Mouse (Mus musculus): Measurements from ENCODE around the gene Fip1l1.

Gene Fip1l1

DNA sequence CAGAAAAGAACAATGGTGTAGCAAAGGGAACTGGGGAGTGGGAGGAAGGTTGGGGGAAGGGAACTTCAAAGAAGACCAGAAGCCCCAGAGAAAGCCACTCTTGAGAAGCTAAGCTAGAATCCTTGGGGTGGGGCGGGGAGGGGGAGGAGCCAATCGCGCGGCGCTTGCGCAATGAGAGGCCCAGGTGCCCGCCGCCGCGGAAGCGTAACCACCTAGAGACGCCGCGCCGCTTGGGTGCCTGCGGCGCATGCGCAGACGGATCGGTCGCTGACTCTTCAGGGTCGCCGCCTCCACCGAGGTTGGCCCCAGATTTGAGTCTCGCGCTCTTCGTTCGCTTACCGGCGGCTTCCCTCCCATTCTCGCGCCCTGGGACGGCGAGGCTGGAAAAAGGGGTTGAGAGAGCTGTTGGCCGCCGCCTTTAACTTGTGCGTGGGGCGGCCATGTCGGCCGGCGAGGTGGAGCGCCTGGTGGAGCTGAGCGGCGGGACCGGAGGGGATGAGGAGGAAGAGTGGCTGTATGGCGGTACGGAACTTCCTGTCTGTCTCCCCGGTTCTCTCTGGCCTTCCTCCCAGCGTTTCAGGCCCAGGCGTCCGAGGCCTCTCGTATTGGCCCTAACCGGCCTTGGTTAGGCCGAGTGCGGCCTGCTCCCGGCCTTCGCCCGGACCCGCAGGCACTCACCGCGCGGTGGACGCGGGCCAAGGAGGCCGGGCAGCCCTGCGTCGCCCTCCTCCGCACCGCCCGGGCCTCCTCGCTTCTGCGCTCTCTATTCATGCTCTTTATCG is at the start of gene Fip1l1:
Gene Fip1l1 (plus strand): TSS at position 210 of the 782 bp plus-strand sequence.
- DNase-seq (ENCODE audit: low read depth, low spot score): peak; percentile 97

DNA sequence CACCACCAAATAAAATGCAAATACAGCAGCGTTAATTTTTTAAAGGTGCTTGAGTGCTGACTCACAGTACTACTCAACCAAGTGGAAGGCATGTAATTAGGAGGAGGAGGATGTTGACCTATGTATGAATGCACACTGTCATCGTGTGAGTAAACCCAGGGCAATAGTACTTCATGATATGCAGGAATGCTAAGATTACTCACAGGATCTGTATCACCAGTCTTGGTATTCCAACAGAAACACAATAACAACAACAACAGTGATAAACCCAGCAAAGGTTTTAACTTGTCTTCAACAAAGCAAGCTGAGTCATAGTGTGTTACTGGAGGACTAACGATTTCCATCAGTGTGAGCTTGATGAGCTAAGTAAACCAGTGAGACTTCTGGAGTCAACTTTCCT is 42.5 kb upstream of the Fip1l1 start:
- DNase-seq (ENCODE audit: low read depth, low spot score): no peak

DNA sequence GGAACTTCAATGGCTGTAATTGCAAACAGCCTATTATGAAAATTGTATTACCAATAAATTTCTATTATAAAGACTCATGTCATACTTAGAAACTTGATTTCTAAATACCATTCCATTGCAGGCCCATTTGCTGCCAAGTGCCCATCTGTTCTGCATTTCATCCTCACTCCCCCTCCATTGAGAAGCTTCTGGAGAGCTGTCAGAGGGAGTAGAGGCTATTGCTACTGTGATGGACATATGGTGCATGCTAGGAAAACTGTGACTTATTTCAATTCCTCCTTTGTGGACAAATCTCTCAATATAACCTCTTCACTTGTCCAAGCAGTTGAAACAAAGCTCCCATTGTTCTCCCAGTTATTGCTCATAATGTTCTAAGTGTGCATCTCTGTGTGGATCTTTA is 23.6 kb upstream of the Fip1l1 start:
- no peak for DNase-seq (ENCODE audit: low read depth, low spot score)

DNA sequence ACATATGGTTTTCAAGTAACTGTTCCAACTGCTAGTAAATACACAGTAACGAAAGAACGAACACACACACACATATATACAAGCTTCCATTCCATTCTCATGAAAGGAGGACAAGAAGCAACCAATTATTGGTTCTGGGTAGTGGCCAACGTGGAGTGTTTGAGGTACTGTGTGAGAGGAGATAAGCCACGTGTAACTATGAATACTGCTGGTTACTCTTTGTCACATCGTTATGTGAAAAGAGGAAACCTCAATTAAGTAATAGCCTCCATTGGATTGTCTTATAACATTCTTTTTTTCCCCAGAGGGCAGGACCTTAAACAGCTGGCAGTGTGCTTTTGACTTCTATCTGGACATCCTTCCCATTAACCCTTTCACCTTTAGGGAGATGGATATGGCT is 8.2 kb upstream of the Fip1l1 start:
- no peak for DNase-seq (ENCODE audit: low read depth, low spot score)

DNA sequence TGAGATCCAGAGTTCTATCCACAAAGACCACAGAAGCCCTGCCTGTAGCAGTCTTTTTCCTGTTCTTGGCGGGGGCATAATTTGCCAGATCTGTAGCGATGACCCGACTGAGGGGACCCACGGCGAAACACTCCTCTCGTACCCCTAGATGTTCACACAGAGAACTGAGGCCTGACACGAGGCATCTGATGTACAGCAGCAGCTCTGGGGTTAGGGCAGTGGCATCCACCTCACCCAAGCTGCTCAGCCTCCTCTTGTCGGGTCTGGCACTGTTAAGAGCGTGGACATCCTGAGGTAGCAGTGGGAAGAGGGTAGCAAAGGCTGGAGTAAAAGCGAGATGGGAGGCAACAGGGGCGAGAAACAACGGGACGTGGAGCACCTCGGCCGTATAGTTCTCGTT is 4.5 kb upstream of the Fip1l1 start:
- DNase-seq (ENCODE audit: low read depth, low spot score): no peak

DNA sequence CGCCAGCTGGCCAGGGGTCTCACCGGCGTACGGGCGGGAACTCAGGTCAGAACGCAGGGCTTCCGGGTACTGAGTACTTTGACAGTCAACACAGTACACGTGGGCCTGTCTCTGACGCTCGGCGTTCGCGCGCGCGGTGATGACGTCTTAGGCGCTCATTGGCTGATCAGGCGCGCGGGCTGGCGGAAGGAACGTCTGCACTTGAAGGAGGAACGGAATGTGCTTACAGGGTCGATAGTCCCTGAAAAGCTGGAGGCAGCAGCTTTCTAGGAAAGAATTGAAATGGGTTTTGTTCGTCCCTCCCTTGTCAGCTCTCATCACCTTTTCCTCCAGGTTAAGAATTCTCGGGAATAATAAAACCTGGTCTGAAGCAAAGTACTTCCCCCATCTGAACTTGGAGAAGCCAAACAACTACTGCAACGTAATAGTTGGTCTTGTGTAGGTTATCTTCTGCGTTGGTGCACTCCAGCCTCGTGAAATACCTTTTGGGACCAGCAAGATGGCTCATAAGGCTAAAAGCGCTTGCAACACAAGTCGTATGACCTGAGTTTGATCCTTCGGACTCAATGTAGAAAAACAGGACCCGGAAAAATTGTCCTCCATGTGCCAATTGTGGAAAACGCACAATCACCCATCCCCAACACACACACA is 3.5 kb upstream of the Fip1l1 start, which contains the start of gene Scfd2:
Gene Scfd2 (minus strand): TSS at position 130 of the 651 bp plus-strand sequence.
- DNase-seq (ENCODE audit: low read depth, low spot score): peak; percentile 96

DNA sequence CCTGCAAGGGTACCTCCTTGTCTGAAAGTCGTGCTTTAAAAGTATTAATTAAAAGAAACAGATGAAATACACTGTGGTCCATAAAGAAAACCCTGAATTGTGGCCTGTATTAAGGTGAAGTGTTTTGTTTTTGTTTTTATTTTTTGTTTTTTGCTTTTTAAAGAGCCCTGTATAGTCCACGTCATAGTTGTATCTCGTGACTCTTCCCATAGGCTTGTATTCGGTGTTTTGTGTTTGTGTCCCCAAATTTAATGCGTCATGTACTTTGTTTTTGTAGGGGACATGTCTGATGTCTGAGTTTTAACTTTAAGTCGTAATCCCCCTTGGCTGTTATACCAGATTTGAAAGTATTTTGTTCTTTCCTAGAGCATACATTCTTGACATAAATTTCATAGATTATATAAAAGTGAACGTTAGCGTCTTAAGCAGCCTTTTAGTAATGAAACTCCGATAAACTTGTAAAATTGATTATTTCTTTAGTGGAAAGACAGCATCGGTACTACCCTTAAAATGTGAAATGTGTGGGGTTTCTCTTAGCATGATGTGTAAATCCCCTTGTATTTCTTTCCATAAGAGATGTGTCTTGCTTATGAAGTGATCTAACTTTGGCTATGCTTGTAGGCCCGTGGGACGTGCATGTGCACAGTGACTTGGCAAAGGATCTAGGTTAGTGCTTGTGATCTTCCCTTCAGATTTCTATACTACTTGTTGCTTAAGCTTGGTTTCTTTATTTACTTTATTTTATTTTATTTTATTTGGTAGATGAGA is 1.1 kb downstream of the Fip1l1 start:
- no peak for DNase-seq (ENCODE audit: low read depth, low spot score)

DNA sequence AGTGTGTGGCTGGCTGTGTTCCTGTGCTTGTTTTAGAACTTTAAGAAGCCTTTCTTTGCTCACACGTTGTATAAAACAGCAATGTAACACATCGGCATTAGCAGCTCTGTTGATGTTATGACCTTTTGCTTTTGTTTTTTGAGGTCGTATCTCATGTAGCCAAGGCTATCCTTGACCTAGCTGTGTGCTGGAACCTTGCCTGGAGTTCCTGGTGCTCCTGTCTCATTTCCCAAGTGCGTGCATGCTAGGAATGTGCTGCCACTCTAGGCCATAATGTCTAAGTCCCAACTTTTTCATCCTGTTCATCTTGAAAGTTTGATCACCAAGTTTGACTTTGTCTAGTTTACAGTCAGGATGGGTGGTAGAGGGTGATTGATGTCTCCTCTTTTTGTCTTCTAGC is 10.4 kb downstream of the Fip1l1 start:
- DNase-seq (ENCODE audit: low read depth, low spot score): no peak

DNA sequence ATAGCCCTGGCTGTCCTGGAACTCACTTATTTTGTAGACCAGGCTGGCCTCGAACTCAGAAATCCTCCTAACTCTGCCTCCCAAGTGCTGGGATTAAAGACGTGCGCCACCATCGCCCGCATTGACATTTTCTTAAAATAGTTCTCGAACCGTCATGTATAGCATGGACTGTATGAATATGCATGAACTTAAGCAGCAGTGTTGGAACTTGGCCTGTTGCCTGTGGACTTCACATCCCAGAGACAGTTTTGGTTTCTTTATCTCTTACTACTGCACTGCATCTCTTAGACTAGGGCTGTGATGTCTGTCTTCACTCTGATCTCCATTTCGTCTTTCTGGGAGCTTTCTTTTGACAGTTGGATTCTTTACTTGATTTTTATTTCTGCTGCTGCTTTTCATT is 14.3 kb downstream of the Fip1l1 start:
- DNase-seq (ENCODE audit: low read depth, low spot score): no peak

DNA sequence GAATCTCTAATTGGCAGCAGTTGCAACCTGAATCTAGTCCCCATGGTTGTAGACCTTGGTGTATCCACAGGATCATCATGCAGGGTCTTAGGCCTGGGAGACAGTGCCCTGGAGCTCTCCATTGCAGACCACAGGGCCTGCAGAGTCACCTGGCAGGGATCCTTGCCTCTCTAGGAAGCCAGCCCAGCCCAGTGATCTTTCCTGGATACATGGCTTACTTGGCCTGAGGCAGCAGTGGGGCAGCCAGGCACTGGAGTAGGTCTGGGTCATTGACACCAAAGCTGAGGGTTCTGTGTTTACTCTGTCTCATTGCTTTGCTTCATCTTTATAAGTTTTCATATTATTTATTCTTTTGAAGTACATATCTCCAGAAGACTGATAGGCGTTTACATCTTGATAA is 25.9 kb downstream of the Fip1l1 start:
- DNase-seq (ENCODE audit: low read depth, low spot score): no peak

DNA sequence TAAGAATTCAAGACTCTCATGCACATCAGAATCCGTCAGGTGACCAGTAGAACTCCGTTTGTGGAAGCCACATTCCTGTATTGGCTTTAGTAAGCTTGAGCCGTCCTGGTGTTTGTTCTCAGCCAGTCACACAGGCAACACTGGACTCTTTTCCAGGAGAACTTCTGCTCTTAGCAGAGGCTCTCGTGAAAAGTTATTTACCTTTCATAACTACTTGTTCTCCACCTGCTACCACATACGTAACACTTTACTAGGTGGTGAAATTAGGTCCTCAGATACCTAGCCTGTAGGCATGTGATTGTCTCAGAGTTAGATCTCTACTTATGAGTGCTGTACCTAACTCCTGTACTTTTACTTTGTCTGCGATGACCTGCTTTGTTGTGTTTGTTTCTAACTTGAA is 36.5 kb downstream of the Fip1l1 start:
- DNase-seq (ENCODE audit: low read depth, low spot score): no peak

DNA sequence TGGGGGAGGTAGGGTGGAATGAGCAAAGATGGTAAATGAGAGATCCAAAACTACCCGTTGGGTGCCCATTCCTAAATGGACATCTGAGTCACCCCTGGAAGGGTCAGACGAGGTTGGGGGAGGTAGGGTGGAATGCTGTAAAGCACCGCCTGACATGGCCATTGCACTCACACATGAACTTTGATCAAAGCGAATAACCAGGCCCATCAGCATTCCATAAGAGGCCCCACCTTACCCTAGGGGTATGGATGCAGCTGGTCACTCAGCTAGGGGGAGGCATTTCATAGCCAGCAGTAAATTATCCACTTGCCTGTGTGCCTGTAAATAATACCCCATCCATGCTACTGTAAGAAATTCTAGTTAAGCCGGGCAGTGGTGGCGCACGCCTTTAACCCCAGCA is 53.9 kb downstream of the Fip1l1 start:
- DNase-seq (ENCODE audit: low read depth, low spot score): no peak

DNA sequence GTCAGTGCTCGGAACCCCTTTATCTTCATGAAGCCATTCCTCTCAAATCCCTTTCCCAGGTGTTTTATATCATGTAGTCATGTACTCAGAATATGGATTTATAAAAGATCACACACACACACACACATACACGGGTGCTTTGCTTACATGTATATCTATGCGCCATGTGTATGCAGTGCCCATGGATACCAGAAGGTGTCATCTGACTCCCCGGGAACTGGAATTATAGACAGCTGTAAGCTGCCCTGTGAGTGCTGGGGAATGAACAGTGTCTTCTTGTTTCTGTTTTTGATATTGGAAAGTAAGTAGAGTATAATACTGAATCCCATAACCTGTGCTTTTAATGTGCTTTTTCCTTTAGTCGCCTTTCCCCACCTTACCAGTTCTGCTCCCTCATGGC is 56.2 kb downstream of the Fip1l1 start:
- no peak for DNase-seq (ENCODE audit: low read depth, low spot score)

DNA sequence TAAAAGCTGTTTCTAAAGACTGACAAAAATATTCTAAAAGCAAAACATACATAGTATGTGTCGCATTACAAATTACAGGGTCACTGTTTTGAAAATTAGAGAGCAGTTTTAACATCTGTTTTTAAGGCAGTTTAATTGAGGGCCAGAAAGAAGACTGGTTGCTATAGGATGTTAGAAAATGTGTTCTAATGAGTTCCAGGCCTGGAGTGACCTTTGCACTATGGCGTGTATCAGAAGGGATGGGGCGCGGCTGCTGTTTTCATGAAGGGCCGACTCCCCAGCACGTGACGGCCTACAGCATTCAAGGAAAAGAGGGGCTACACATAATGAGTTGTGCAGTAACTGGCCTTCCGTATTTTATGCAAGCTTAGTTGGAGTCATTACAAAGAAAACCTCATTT is 57.9 kb downstream of the Fip1l1 start:
- DNase-seq (ENCODE audit: low read depth, low spot score): no peak

DNA sequence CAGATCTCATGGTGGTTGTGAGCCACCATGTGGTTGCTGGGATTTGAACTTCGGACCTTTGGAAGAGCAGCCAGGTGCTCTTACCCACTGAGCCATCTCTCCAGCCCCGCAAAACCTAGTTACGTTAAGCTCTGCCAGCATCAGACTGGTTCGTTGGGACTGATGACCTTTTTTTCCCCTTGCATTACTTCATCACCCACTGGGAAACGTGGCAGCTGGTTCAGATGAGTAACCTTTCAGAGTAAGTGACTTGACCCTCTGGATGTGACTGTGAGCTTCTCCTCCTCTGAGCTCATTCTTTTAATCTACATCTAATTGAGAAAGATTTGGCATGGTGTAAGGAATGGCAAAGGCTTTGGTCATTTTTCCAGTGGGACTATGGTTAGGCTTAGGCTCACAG is 64.8 kb downstream of the Fip1l1 start:
- no peak for DNase-seq (ENCODE audit: low read depth, low spot score)

DNA sequence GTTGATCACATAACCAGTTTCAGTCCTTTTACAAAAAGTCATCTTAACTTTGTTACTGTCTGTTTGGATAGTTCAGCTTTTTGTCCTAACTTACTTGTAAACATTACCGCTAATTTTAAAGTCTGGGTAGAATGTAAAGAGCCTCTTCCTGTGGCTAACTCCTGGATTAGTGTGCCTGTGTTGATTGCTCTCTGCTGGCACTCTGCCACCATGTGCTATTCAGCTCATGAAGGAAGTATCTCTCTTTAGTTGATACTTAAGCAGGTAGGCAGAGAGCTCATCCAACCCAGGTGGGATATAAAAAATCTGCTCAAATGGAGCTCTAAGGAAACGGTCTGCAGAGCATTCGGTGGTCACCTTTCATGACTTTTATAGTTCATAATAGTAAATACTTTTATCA is 65.9 kb downstream of the Fip1l1 start:
- no peak for DNase-seq (ENCODE audit: low read depth, low spot score)

DNA sequence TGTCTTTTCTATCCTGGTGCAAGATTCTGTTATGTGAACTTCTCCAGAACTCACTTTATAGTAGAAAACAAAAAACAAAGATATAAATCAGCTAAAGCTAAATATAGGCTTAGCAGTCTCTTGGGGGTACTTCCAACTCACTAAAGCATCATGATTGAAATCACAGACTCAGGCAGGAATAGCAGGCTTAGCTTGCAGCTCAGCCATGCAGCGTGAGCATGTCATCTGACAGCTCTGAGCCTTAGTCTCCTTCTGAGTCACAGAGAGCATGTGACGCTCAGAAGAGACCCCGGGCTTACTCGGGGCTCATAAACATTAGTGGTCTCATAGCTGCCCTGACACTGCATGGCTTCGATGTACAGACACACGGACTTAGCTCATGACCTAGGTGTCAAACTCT is 66.7 kb downstream of the Fip1l1 start:
- no peak for DNase-seq (ENCODE audit: low read depth, low spot score)

DNA sequence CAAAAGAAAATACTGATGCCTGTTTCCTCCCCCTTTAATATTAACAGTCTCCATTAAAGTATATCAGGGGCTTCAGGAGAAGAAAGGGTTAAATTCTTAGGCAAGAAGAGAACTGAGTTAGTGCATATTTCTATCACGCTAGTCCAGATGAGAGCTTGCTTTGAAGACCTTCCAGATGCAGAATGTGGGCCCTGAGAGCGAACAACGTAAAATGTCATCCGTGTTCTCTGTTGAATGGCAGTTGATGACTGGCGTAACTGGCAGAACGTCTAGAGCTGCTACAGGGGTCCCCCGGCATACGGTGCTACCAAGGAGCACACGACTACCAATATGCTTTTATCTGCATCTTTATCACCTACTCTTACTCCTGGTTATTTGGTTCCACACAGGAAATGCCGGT is 67.1 kb downstream of the Fip1l1 start:
- no peak for DNase-seq (ENCODE audit: low read depth, low spot score)

DNA sequence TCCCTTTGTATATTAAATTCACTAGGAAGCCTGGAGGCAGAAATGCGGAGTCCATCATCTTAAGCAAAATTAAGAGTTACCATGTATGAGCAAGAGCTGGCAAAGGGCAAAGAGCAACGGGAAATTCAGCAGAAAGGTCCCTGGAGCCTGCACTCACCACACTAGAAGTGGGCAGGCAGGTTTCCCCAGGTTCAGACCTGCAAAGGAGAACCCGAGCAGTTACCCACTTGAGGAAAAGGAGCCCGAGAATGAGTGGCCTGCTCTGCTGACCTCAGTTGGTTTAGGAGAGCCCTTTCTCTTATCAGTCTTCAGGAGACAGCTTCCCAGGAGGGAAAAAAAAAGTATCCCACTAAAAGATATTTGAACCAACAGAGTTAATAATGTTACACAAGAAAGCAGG is 68.1 kb downstream of the Fip1l1 start:
- DNase-seq (ENCODE audit: low read depth, low spot score): no peak

DNA sequence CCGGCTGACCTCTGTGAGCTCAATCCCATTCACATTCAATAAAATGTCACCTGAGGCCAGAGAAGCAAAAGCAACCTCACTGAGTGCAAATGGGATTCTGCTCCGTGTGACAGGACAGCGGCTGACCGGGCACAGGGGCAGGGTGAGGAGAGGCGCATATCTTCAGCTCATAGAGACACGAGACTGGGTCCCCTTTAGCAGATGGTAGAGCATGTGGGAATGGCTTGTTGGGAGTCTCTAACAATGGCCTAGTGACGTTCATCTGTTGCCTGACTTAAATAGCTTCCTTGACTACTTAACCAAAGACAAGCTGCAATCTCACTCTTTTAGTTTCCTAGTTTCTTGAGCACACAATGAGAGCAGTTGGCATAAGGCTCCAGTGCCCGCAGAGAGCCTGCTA is 71.0 kb downstream of the Fip1l1 start:
- no peak for DNase-seq (ENCODE audit: low read depth, low spot score)

DNA sequence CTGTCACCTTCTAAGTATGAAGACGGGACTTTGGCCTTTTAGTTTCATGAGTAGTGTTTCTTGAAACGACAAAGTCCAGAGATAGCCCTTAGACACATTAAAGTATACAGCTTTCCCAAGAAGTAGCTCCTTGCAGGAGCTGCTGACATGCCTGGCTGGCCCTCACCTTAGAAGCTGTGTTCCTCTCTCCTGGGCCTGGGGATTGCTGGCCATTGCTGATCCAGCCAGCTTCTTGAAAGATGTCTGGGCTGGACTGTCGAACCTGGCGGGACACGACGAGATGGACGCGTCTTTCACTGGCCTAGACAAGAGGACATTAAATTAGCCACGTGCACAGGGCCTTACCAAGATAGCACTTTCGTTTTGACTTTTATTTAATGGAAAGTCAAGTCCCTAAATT is 75.3 kb downstream of the Fip1l1 start:
- no peak for DNase-seq (ENCODE audit: low read depth, low spot score)

DNA sequence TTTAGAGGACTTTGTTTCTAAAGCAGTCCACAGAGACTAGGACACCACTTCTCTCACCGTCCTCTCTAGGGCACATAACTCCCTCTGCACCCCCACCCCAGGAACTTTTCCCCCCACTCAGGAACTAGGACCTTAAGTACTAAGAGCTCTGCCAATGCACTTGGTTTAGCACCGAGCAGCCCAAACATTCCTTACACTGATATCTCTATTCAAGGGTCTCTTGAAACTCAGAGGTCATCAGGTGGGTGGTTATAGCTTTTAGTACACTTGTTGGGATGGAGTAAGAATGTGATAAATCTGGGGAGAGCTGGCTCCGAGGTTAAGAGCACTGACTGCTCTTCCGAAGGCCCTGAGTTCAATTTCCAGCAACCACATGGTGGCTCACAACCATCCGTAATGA is 77.5 kb downstream of the Fip1l1 start:
- DNase-seq (ENCODE audit: low read depth, low spot score): no peak

Data from mesoderm, embryonic 11.5 days (tissue).